Mouse (Mus musculus): ENCODE data around the gene Olfr474.
"Not testable (repeated sequence)": the region's sequence is repeated elsewhere in the genome, so short reads cannot be mapped to it uniquely, and the experiment has no call there.

Gene Olfr474

GRCm38 (mm10) chr7:107954343-107954742 is at the start of gene Olfr474:
TSS of gene Olfr474 (plus strand) at chr7:107954643.
- in situ Hi-C loops (cut with MboI; ENCODE audit: unreplicated experiment in 2 of 2), result no loop called here

- in situ Hi-C loops (cut with MboI; ENCODE audit: unreplicated experiment in 2 of 2), result no loop called here
Observed at GRCm38 (mm10) chr7:107930146-107930545, 24.3 kb upstream of the Olfr474 start, which contains the start of gene Olfr473. TSS of gene Olfr473 (plus strand) at chr7:107930446.

- in situ Hi-C loops (cut with MboI; ENCODE audit: unreplicated experiment in 2 of 2), result not testable (repeated sequence)
Observed at GRCm38 (mm10) chr7:107952539-107952938, 1.9 kb upstream of the Olfr474 start.

- in situ Hi-C loops (cut with MboI; ENCODE audit: unreplicated experiment in 2 of 2), result no loop called here
Observed at GRCm38 (mm10) chr7:107964503-107964902, 10.1 kb downstream of the Olfr474 start, which contains the start of gene Olfr476. TSS of gene Olfr476 (plus strand) at chr7:107964803.

- in situ Hi-C loops (cut with MboI; ENCODE audit: unreplicated experiment in 2 of 2), result no loop called here
Observed at GRCm38 (mm10) chr7:107986393-107986792, 31.9 kb downstream of the Olfr474 start, which contains the start of gene Olfr477. TSS of gene Olfr477 (plus strand) at chr7:107986693.

Data from v-Abl transformed pro-B cells (cell line).